ENCODE assay signal across 9 mouse cellular contexts in the genomic region with DNA sequence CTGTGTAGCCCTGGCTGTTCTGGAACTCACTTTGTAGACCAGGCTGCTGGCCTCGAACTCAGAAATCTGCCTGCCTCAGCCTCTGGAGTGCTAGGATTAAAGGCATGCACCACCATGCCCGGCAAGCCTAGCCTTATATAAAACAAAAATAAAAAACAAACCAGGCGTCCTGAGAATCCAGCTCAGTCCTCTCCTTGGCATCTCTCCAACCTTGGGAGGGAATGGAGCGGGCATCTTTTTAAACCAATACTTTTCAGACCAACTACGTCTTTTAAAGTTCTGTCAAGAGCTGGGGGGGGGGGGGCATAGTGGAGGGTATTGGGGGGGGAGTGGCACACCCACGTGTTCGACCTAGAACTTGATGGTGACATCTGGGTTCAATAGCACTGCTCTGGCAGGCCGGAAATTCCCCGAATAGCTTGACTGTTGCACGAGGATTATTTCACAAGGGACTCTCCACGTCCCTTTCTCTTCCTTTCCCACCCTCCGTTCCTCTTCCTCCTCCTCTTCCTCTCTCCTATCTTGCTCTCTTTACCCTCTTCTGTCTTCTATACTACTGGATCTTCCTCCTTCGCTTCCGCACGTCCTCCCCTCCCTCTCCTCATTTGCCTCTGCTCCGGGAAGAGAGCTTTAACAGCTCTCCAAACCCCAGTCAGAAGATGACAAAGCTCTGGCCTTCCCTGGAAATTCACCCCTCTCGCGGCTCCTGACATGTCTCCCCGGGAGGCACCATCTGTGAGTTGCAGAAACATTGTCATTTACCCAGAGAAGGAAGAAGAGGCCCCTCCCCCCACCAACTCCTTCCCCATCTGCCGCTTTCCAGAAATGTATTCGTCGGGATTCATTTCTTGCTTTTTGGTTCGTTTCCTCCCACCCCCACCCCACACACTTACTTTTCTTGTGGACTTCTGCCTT. TPM values are rescaled to one million over a fixed set of nuclear protein-coding genes. Genes with fewer than 3 reads are reported as not detected.
DNase-seq lines count a peak whose midpoint lies in the region; ATAC-seq and TF ChIP-seq lines count a peak whose summit lies in the region.
"Had no signal": no experiment of that assay in that cellular context is flagged by ENCODE, and none has a peak within 500 bp of the region (broad histone marks: within the 10 kb centered on the region; RNA-seq: fewer than 3 reads in every experiment).

No protein-coding gene starts in this region.

- peak overlapping the region; percentile 59; the same call in 1 of the 2 replicates for H3K27ac ChIP-seq in kidney, adult 2 months (ENCODE audit: insufficient read depth, low read depth, low read length)
- H3K27ac ChIP-seq in forebrain, embryonic 12.5 days = peak overlapping the region; percentile 77
- H3K27ac ChIP-seq in hindbrain, embryonic 14.5 days = peak overlapping the region; percentile 49

- DNase-seq in kidney, adult 2 months = peak; percentile 44
- DNase-seq in kidney, adult 8-10 months = no peak
- DNase-seq in hindbrain, embryonic 14.5 days (ENCODE audit: low spot score) = no peak
- peak; percentile 77 to 95 for DNase-seq in left cerebral cortex, postnatal 25 days (ENCODE audit: low spot score in 2 of 2)
- no peak for DNase-seq in testis, postnatal 10 days (ENCODE audit: low spot score)

- no peak overlapping the region for H3K9ac ChIP-seq in forebrain, embryonic 12.5 days
- H3K9ac ChIP-seq in hindbrain, embryonic 14.5 days = peak overlapping the region; percentile 17; the same call in 1 of the 2 replicates

- intact Hi-C loops in left cerebral cortex, postnatal 25 days (cut with DNase I) = loop anchor here (1.0 to 5.0 kb wide), 2 partner anchors 70 to 87 kb away; no protein-coding TSS in a partner anchor

- ATAC-seq in forebrain, embryonic 12.5 days (ENCODE audit: low FRiP score) = no peak
- no peak for ATAC-seq in hindbrain, embryonic 14.5 days (ENCODE audit: low FRiP score)
- no peak for ATAC-seq in erythroblast, adult 5-6 weeks (replicated peaks; ENCODE audit: low FRiP score, poor library complexity, severe bottlenecking)

- no peaks in the 10 kb centered on the region for H3K79me2 ChIP-seq in myocyte (ENCODE audit: control insufficient read depth, insufficient read depth)

- no peaks in the 10 kb centered on the region for H3K4me1 ChIP-seq in kidney, adult 2 months (ENCODE audit: control insufficient read depth, insufficient read depth, low read length)
- peaks cover 12% of the 10 kb centered on the region for H3K4me1 ChIP-seq in forebrain, embryonic 12.5 days
- peaks cover 8% of the 10 kb centered on the region; the same call in 1 of the 2 replicates for H3K4me1 ChIP-seq in hindbrain, embryonic 14.5 days (replicated peaks; ENCODE audit: control insufficient read depth, insufficient read depth, low read length)

- H3K36me3 ChIP-seq in kidney, adult 2 months (ENCODE audit: control insufficient read depth, insufficient read depth, low read length) = no peaks in the 10 kb centered on the region
- no peaks in the 10 kb centered on the region for H3K36me3 ChIP-seq in forebrain, embryonic 12.5 days (replicated peaks)
- H3K36me3 ChIP-seq in hindbrain, embryonic 14.5 days (replicated peaks; ENCODE audit: control insufficient read depth, insufficient read depth) = no peaks in the 10 kb centered on the region
- H3K36me3 ChIP-seq in myocyte (ENCODE audit: control insufficient read depth, insufficient read depth) = no peaks in the 10 kb centered on the region

- 38% methylated on average over 23 of the region's 23 CpGs for WGBS in kidney, adult 2 months
- WGBS in forebrain, embryonic 12.5 days = 44% methylated on average over 23 of the region's 23 CpGs
- WGBS in hindbrain, embryonic 14.5 days = 26% methylated on average over 23 of the region's 23 CpGs

- TF ChIP-seq CTCF in kidney, adult 2 months (conservative IDR thresholded peaks at IDR 0.05; ENCODE audit: insufficient read depth, insufficient read length, low read depth, low read length) = no peak

- no peak for TF ChIP-seq POLR2A in kidney, adult 2 months (IDR thresholded peaks at IDR 0.05; ENCODE audit: low read depth, low read length)
- TF ChIP-seq POLR2A in myocyte (IDR thresholded peaks at IDR 0.05; ENCODE audit: insufficient read length, low read depth) = no peak

- H3K4me3 ChIP-seq in kidney, adult 2 months (ENCODE audit: insufficient read depth, low read depth, low read length) = peak overlapping the region; percentile 39
- H3K4me3 ChIP-seq in forebrain, embryonic 12.5 days (replicated peaks) = no peak overlapping the region
- H3K4me3 ChIP-seq in hindbrain, embryonic 14.5 days (replicated peaks; ENCODE audit: low read length) = no peak overlapping the region
- H3K4me3 ChIP-seq in myocyte = no peak overlapping the region

- no peak overlapping the region for H3ac ChIP-seq in myocyte (ENCODE audit: control insufficient read depth, insufficient read length)

- H3K9me3 ChIP-seq in forebrain, embryonic 12.5 days = no peaks in the 10 kb centered on the region
- H3K9me3 ChIP-seq in hindbrain, embryonic 14.5 days (ENCODE audit: control insufficient read depth, low read length) = no peaks in the 10 kb centered on the region

- H3K4me2 ChIP-seq in forebrain, embryonic 12.5 days = peak overlapping the region; percentile 17; the same call in 1 of the 2 replicates
- H3K4me2 ChIP-seq in hindbrain, embryonic 14.5 days (replicated peaks) = peak overlapping the region; percentile 37
- peak overlapping the region; percentile 34 for H3K4me2 ChIP-seq in myocyte (ENCODE audit: low read depth)

- H3K27me3 ChIP-seq in kidney, adult 2 months (replicated peaks; ENCODE audit: control insufficient read depth, insufficient read depth, low read length) = no peaks in the 10 kb centered on the region
- peaks cover 12% of the 10 kb centered on the region for H3K27me3 ChIP-seq in forebrain, embryonic 12.5 days
- H3K27me3 ChIP-seq in hindbrain, embryonic 14.5 days (ENCODE audit: control insufficient read depth, insufficient read depth, low read length) = no peaks in the 10 kb centered on the region
- no peaks in the 10 kb centered on the region for H3K27me3 ChIP-seq in myocyte (ENCODE audit: control insufficient read depth, insufficient read depth, insufficient read length)

TF ChIP-seq in myocyte, 11 proteins besides CTCF, POLR2A, EP300 and RAD21:
- TF ChIP-seq SRF (IDR thresholded peaks at IDR 0.05; ENCODE audit: control insufficient read depth, insufficient read length, low read depth) (no peak), TCF3 (IDR thresholded peaks at IDR 0.05; ENCODE audit: insufficient read length, low read depth) (no peak), E2F4 (IDR thresholded peaks at IDR 0.05; ENCODE audit: insufficient read depth) (no peak), MAX (IDR thresholded peaks at IDR 0.05; ENCODE audit: low read depth) (no peak), TCF12 (IDR thresholded peaks at IDR 0.05; ENCODE audit: insufficient read depth, poor library complexity, severe bottlenecking) (no peak), CEBPB (IDR thresholded peaks at IDR 0.05; ENCODE audit: insufficient read depth, poor library complexity, severe bottlenecking) (no peak), REST (IDR thresholded peaks at IDR 0.05; ENCODE audit: insufficient read depth, insufficient read length) (no peak), USF1 (IDR thresholded peaks at IDR 0.05; ENCODE audit: low read depth) (no peak), POLR2AphosphoS2 (IDR thresholded peaks at IDR 0.05; ENCODE audit: insufficient read length, low read depth) (no peak)
TF ChIP-seq in myocyte: peak in this region for 0.

RNA-seq across cellular contexts. Expression of a gene that starts 5.2 kb away (rescaled TPM):
- polyA plus RNA-seq in kidney, adult 2 months (2012; rRNA removed) = 2.6 and 2.9 TPM in 2 replicates
- polyA plus RNA-seq in forebrain, embryonic 12.5 days (2016; fragmentation: Nextera tagmentation; extraction: Ambion mirVana) = 1.3 and 2.3 TPM in 2 replicates
- polyA plus RNA-seq in hindbrain, embryonic 14.5 days (2014; fragmentation: Nextera tagmentation; extraction: Ambion mirVana) = 1.6 TPM in 2 replicates
- total RNA-seq in left cerebral cortex, postnatal 25 days (2021) = 1 to 10 TPM; 3.6 to 4.7 TPM
- 0.38 TPM for polyA plus RNA-seq in myocyte (2012; fragmentation: generic; extraction: Trizol)
- 0.84 and 11.9 TPM in 2 replicates for total RNA-seq in erythroblast, adult 5-6 weeks (2015; ENCODE audit: low replicate concordance)
- total RNA-seq in erythroblast, adult 5-6 weeks (2017; ENCODE audit: low replicate concordance) = 0.42 and 2.4 TPM in 2 replicates
- total RNA-seq: hematopoietic stem cell, adult 5-6 weeks had no signal

Comparison
In these comparisons a context has a peak if more than half of its experiments do, and no peak if none do; other contexts are left out.
1. DNase-seq: peak in kidney, adult 2 months (single experiment) and left cerebral cortex, postnatal 25 days (2 of 2); none in kidney, adult 8-10 months (0 of 2), hindbrain, embryonic 14.5 days (single experiment) and testis, postnatal 10 days (single experiment).
2. Peak in every context shown above with its lines, with median percentiles within 50 percentile points of each other: H3K27ac ChIP-seq and H3K4me2 ChIP-seq.